Mouse (Mus musculus): ENCODE measurements around the gene Prkcb. TPM values are rescaled to one million over a fixed set of nuclear protein-coding genes. Genes with fewer than 3 reads are reported as not detected.

Prkcb gene
- polyA plus RNA-seq, 1 experiment from 2014 or later, result 10.5 TPM

GRCm38 (mm10) chr7:122597313-122597712, 308.8 kb downstream of the Prkcb start:
- H3K36me3 ChIP-seq, result no peaks in the 10 kb centered on the region
- no peak for ATAC-seq (ENCODE audit: insufficient number of reproducible peaks, low FRiP score)
- no peak overlapping the region for H3K4me2 ChIP-seq
- WGBS, result 64% methylated on average over 7 of the region's 7 CpGs
- H3K9me3 ChIP-seq (replicated peaks), result no peaks in the 10 kb centered on the region
- no peak overlapping the region for H3K4me3 ChIP-seq
- H3K27me3 ChIP-seq (replicated peaks), result no peaks in the 10 kb centered on the region; the same call in 1 of the 2 replicates
- peaks cover 10% of the 10 kb centered on the region for H3K4me1 ChIP-seq (replicated peaks)
- no peak overlapping the region for H3K27ac ChIP-seq (ENCODE audit: poor library complexity, severe bottlenecking)
- no peak overlapping the region for H3K9ac ChIP-seq

DNA sequence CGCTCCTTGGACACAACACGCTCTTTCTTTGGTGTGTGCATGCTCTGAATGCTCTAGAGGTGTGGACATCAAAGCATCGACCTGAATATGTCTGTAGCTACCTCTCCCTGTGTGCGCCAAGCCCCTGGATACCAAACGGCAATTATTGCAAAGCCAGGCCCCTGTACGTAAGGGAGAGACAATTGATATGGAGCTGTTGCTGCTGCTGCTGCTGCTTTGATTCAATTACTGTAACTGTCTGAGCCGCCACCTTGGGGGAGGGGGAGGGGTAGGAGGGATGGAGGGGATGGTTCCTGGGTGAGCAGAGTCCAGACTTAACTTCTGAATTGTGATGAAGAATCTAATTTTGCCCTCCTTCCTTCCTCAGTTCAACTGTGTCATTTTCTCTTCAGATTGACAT, 312.3 kb downstream of the Prkcb start:
- Histone ChIP-seq H3K36me3 (no peaks in the 10 kb centered on the region), H3K9me3 (replicated peaks) (no peaks in the 10 kb centered on the region), H3K27ac (ENCODE audit: poor library complexity, severe bottlenecking) (no peak overlapping the region), H3K4me1 (replicated peaks) (peaks cover 8% of the 10 kb centered on the region), H3K9ac (no peak overlapping the region), H3K4me2 (no peak overlapping the region), H3K4me3 (no peak overlapping the region), H3K27me3 (replicated peaks) (no peaks in the 10 kb centered on the region; the same call in 1 of the 2 replicates)
- no peak for ATAC-seq (ENCODE audit: insufficient number of reproducible peaks, low FRiP score)
- 60% methylated on average over 7 of the region's 7 CpGs for WGBS

DNA sequence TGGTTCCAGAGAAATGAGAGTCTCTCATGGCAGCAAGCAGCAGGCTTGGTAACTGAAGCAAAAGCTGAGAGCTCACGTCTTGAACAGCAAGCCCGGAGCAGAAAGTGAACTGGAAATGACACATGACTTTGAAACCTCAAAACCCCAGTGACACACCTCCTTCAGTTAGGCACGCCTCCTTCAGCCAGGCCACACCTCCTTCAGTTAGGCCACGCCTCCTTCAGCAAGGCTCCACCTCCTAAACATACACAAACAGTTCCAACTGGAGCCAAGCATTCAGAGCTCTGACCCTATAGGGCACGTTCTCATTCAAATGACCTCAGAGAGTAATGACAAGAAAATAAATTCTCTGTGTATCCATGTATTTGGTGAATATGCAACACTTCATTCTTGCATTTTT, 316.5 kb downstream of the Prkcb start:
- H3K9ac ChIP-seq, result no peak overlapping the region
- 73% methylated on average over 5 of the region's 5 CpGs for WGBS

DNA sequence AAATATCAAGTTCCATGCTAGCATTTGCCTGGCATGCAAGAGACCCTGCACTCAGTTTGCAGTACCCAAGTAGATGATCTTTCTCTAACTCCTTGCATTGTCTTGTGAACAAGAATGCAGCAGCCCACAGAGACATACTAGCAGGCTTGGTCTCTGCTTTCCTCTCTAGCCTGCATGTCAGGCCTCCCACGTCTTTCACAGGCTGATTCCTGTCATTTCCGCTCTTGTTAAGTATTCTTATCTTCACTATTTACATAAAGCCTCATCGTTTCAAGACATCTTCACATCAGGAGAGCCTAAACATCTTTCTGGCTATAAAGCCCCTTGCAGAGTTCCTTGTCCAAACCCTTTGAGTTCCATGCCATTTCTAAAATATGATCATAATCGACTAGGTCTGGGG, 320.9 kb downstream of the Prkcb start:
- Histone ChIP-seq H3K36me3 (no peaks in the 10 kb centered on the region), H3K27me3 (replicated peaks) (no peaks in the 10 kb centered on the region), H3K9me3 (replicated peaks) (no peaks in the 10 kb centered on the region), H3K4me2 (no peak overlapping the region), H3K4me3 (no peak overlapping the region), H3K9ac (no peak overlapping the region), H3K4me1 (replicated peaks) (no peaks in the 10 kb centered on the region), H3K27ac (ENCODE audit: poor library complexity, severe bottlenecking) (no peak overlapping the region)
- no peak for ATAC-seq (ENCODE audit: insufficient number of reproducible peaks, low FRiP score)
- 49% methylated on average over 4 of the region's 4 CpGs for WGBS

More for the DNA sequence above, 316.5 kb downstream of the Prkcb start:
- no peaks in the 10 kb centered on the region for H3K9me3 ChIP-seq (replicated peaks)
- H3K36me3 ChIP-seq, result no peaks in the 10 kb centered on the region
- H3K4me3 ChIP-seq, result no peak overlapping the region
- no peaks in the 10 kb centered on the region for H3K27me3 ChIP-seq (replicated peaks)
- no peak overlapping the region for H3K27ac ChIP-seq (ENCODE audit: poor library complexity, severe bottlenecking)
- H3K4me1 ChIP-seq (replicated peaks), result 0 out of 2 replicates have a peak, but pooled peaks cover 3% of the 10 kb centered on the region
- no peak overlapping the region for H3K4me2 ChIP-seq
- ATAC-seq (ENCODE audit: insufficient number of reproducible peaks, low FRiP score), result no peak

- no peak overlapping the region for H3K4me3 ChIP-seq
- H3K27ac ChIP-seq (ENCODE audit: poor library complexity, severe bottlenecking), result no peak overlapping the region
- H3K9ac ChIP-seq, result no peak overlapping the region
- no peaks in the 10 kb centered on the region for H3K27me3 ChIP-seq (replicated peaks)
- no peak for ATAC-seq (ENCODE audit: insufficient number of reproducible peaks, low FRiP score)
- H3K36me3 ChIP-seq, result no peaks in the 10 kb centered on the region
- H3K9me3 ChIP-seq (replicated peaks), result no peaks in the 10 kb centered on the region
- no peaks in the 10 kb centered on the region for H3K4me1 ChIP-seq (replicated peaks)
- WGBS, result 63% methylated on average over 7 of the region's 7 CpGs
- no peak overlapping the region for H3K4me2 ChIP-seq
Observed at GRCm38 (mm10) chr7:122610161-122610560, 321.6 kb downstream of the Prkcb start.

DNA sequence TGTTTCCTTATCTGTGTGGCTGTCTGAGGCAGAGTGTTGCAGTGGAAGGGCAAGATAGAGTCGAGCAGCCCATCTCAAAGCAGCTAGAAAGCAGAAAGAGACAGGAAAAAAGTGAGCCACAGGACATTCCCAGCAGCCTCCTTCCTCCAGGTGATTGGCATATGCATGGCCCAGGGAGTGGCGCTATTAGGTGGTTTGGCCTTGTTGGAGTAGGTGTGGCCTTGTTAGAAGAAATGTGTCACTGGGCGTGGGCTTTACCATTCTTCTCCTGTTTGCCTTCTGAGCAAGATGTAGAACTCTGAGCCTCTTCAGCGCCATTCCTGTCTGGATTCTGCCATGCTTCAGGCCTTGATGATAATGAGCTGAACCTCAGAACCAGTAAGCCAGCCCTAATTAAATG, 325.3 kb downstream of the Prkcb start:
- no peak overlapping the region for H3K9ac ChIP-seq
- ATAC-seq (ENCODE audit: insufficient number of reproducible peaks, low FRiP score), result no peak
- H3K27ac ChIP-seq (ENCODE audit: poor library complexity, severe bottlenecking), result no peak overlapping the region
- no peaks in the 10 kb centered on the region for H3K9me3 ChIP-seq (replicated peaks)
- no peaks in the 10 kb centered on the region for H3K27me3 ChIP-seq (replicated peaks)
- no peaks in the 10 kb centered on the region for H3K36me3 ChIP-seq
- no peak overlapping the region for H3K4me3 ChIP-seq
- no peak overlapping the region for H3K4me2 ChIP-seq
- 77% methylated on average over 4 of the region's 4 CpGs for WGBS
- no peaks in the 10 kb centered on the region for H3K4me1 ChIP-seq (replicated peaks)

GRCm38 (mm10) chr7:122622125-122622774, 333.7 kb downstream of the Prkcb start:
- no peak overlapping the region for H3K9ac ChIP-seq
- H3K4me1 ChIP-seq (replicated peaks), result peaks cover 10% of the 10 kb centered on the region
- H3K4me3 ChIP-seq, result no peak overlapping the region
- H3K9me3 ChIP-seq (replicated peaks), result no peaks in the 10 kb centered on the region
- 25% methylated on average over 9 of the region's 9 CpGs for WGBS
- H3K27ac ChIP-seq (ENCODE audit: poor library complexity, severe bottlenecking), result no peak overlapping the region
- ATAC-seq (ENCODE audit: insufficient number of reproducible peaks, low FRiP score), result no peak
- H3K4me2 ChIP-seq, result no peak overlapping the region
- no peaks in the 10 kb centered on the region for H3K36me3 ChIP-seq
- no peaks in the 10 kb centered on the region for H3K27me3 ChIP-seq (replicated peaks)

- Histone ChIP-seq H3K4me2 (no peak overlapping the region), H3K4me3 (no peak overlapping the region), H3K27ac (ENCODE audit: poor library complexity, severe bottlenecking) (no peak overlapping the region), H3K4me1 (replicated peaks) (peaks cover 10% of the 10 kb centered on the region), H3K9me3 (replicated peaks) (no peaks in the 10 kb centered on the region), H3K36me3 (no peaks in the 10 kb centered on the region), H3K9ac (no peak overlapping the region), H3K27me3 (replicated peaks) (no peaks in the 10 kb centered on the region)
- WGBS, result 61% methylated on average over 1 of the region's 1 CpGs
- ATAC-seq (ENCODE audit: insufficient number of reproducible peaks, low FRiP score), result no peak
Observed at GRCm38 (mm10) chr7:122623753-122624152, 335.2 kb downstream of the Prkcb start.

- H3K4me1 ChIP-seq (replicated peaks), result 0 out of 2 replicates have a peak, but pooled peaks cover 4% of the 10 kb centered on the region
- WGBS, result 66% methylated on average over 5 of the region's 5 CpGs
- H3K9me3 ChIP-seq (replicated peaks), result no peaks in the 10 kb centered on the region
- no peak overlapping the region for H3K27ac ChIP-seq (ENCODE audit: poor library complexity, severe bottlenecking)
- no peak overlapping the region for H3K4me3 ChIP-seq
- no peak overlapping the region for H3K9ac ChIP-seq
- ATAC-seq (ENCODE audit: insufficient number of reproducible peaks, low FRiP score), result no peak
- no peak overlapping the region for H3K4me2 ChIP-seq
- no peaks in the 10 kb centered on the region for H3K27me3 ChIP-seq (replicated peaks)
- H3K36me3 ChIP-seq, result no peaks in the 10 kb centered on the region
Observed at GRCm38 (mm10) chr7:122628050-122628449, 339.5 kb downstream of the Prkcb start.

GRCm38 (mm10) chr7:122630386-122630785, 341.8 kb downstream of the Prkcb start:
- H3K4me2 ChIP-seq, result no peak overlapping the region
- no peaks in the 10 kb centered on the region for H3K9me3 ChIP-seq (replicated peaks)
- WGBS, result 76% methylated on average over 2 of the region's 2 CpGs
- no peak overlapping the region for H3K9ac ChIP-seq
- H3K4me1 ChIP-seq (replicated peaks), result 0 out of 2 replicates have a peak, but pooled peaks cover 4% of the 10 kb centered on the region
- no peaks in the 10 kb centered on the region for H3K27me3 ChIP-seq (replicated peaks)
- H3K27ac ChIP-seq (ENCODE audit: poor library complexity, severe bottlenecking), result no peak overlapping the region
- no peak for ATAC-seq (ENCODE audit: insufficient number of reproducible peaks, low FRiP score)
- H3K36me3 ChIP-seq, result no peaks in the 10 kb centered on the region
- H3K4me3 ChIP-seq, result no peak overlapping the region

DNA sequence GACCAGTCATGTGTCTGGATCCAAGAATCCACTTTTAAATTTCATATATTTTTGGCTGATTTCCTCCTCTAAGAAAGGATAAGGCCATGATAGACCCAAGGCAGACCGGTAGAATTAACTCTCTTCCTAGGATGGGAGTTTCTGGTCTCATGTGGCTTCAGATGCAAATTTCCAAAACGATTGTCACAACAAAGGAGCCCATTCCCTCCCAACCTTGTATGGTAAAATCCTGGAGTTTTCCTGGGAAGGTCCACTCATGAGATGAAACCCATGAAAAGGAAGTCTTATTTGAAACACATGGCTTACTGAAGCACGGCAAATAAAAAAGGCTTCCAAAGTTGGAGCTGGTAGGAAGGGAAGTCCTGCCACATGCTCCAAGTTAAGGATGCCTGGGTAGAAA, 342.6 kb downstream of the Prkcb start:
- Histone ChIP-seq H3K27ac (ENCODE audit: poor library complexity, severe bottlenecking) (no peak overlapping the region), H3K36me3 (no peaks in the 10 kb centered on the region), H3K4me2 (no peak overlapping the region), H3K4me1 (replicated peaks) (0 out of 2 replicates have a peak, but pooled peaks cover 4% of the 10 kb centered on the region), H3K27me3 (replicated peaks) (no peaks in the 10 kb centered on the region), H3K9me3 (replicated peaks) (no peaks in the 10 kb centered on the region), H3K4me3 (no peak overlapping the region), H3K9ac (no peak overlapping the region)
- no peak for ATAC-seq (ENCODE audit: insufficient number of reproducible peaks, low FRiP score)
- WGBS, result 66% methylated on average over 3 of the region's 3 CpGs

DNA sequence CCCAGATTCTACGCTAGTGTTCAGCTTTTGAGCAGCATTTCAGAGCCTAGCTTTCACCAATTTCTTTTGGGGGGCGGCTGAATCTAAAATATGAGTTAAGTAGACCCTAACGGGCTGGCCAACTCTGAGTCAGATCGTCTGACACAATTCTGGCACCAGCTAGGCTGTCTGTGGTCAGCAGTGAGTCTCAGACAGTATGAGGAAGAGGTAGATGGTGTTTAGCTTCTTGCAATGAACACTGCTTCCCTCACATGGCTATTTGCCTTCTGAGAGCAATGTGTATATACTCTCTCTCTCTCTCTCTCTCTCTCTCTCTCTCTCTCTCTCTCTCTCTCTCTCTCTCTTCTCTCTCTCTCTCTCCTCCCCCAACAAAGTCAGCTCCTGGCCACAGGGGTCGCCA, 344.4 kb downstream of the Prkcb start:
- Histone ChIP-seq H3K4me3 (no peak overlapping the region), H3K27ac (ENCODE audit: poor library complexity, severe bottlenecking) (no peak overlapping the region), H3K27me3 (replicated peaks) (no peaks in the 10 kb centered on the region), H3K9ac (no peak overlapping the region), H3K4me2 (no peak overlapping the region), H3K9me3 (replicated peaks) (no peaks in the 10 kb centered on the region), H3K36me3 (no peaks in the 10 kb centered on the region), H3K4me1 (replicated peaks) (0 out of 2 replicates have a peak, but pooled peaks cover 4% of the 10 kb centered on the region)
- ATAC-seq (ENCODE audit: insufficient number of reproducible peaks, low FRiP score), result no peak
- 75% methylated on average over 5 of the region's 5 CpGs for WGBS
